Mouse (Mus musculus): ENCODE data around the gene Nav2. TPM values are rescaled to one million over a fixed set of nuclear protein-coding genes. Genes with fewer than 3 reads are reported as not detected.

Nav2 gene
- polyA plus RNA-seq, 1 experiment = 48.9 TPM

DNA sequence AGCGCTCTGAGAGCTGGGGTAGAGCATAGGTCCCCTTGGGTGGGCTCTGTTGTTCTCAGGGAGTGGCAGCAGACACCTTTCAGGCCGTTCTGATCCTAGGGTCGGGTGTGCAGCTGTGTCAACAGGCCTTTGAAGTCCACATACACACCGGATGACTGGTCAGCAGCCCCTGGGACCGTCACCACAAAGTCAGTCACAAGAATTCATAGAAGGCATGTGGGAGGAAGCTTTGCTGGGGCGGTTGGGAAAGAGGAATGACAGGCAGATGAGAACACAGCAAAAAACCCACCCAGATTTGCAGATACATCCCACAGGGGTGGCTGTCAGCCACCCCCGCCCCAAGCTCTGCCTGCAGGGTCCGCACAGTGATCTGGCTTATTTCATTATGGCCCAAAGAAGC lies 20.5 kb upstream of the Nav2 start:
- DNase-seq (ENCODE audit: extremely low spot score in 1 of 2, low spot score in 1 of 2) = no peak

- no peak for DNase-seq (ENCODE audit: extremely low spot score in 1 of 2, low spot score in 1 of 2)
Observed at GRCm38 (mm10) chr7:48888751-48889150, 19.8 kb upstream of the Nav2 start.

DNA sequence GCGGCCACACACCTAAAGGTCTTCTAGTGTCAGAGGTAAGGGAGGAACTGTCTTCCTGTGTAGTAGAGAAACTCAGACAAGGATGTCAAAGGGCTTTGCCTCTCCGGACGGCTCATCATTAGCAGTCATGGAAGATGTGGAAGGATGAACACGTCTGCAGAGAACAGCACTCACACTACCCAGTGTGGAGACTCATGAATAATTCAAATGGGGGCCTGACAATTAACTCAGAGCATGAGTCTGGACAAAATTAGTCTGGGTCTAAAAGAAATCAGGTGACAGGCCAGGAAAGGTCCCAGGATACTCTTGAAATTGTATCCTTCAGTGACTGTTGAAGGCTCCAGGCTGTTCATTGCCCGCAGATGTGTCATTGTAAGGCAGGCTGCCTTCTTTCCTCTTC lies 17.5 kb upstream of the Nav2 start:
- no peak for DNase-seq (ENCODE audit: extremely low spot score in 1 of 2, low spot score in 1 of 2)

DNA sequence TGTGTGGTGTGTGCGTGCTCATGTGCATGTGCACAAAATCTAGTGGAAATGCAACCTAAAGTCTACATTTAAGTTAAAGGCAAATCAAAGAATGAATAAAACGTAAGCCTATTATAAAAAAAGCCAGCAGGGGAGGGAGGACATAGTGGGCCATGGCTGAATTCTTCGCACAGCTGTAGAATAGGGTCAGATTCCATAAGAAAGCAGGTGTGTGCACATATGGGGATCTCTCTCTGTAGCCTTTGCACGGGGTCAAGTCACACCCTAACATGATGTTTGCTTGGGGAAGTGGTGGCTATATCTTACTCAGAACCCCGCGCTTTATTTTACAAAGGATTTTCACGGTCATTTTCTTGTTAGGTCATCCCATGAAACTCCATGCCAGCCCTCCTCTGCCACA lies 15.4 kb upstream of the Nav2 start:
- no peak for DNase-seq (ENCODE audit: extremely low spot score in 1 of 2, low spot score in 1 of 2)

DNA sequence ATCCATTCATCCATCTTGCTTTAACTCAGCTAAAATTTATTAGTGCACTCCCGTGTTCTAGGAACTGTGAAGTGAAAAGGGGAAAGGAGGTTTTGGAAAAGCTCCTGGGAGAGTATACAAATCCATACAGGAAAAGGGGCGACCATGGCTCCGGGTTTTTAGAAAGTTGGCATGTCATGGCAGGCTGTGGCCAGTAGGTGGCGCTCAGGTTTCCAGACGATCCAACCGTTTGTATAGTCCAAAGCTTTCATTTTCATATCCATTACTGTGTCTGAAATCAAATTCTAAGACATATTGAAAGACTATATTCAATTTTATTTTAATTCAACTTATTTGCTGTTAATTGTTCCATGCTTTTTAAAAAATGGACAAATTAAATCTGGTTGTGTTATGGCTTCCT lies 14.4 kb upstream of the Nav2 start:
- peak; percentile 41 to 87 for DNase-seq (ENCODE audit: extremely low spot score in 1 of 2, low spot score in 1 of 2)

- DNase-seq (ENCODE audit: extremely low spot score in 1 of 2, low spot score in 1 of 2) = no peak
Observed at GRCm38 (mm10) chr7:48894763-48895162, 13.8 kb upstream of the Nav2 start.

GRCm38 (mm10) chr7:48895475-48895874 lies 13.0 kb upstream of the Nav2 start:
- no peak for DNase-seq (ENCODE audit: extremely low spot score in 1 of 2, low spot score in 1 of 2)

DNA sequence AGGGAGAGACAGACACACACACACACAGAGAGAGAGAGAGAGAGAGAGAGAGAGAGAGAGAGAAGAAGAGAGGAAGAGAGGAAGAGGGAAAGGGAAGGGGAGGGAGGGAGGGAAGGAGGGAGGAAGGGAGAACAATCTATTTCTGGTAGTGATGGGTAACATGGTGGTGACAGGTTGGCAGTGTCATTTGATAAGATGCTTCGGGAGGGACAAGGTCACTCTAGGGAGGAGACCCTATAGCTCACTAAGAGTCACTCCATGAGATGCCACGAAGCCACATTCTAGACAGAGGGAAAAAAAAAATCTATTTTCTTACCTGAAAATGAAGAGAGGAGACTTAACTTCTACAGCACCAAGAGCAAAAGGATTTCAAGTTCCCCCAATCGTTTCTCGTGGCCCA lies 12.5 kb upstream of the Nav2 start:
- no peak for DNase-seq (ENCODE audit: extremely low spot score in 1 of 2, low spot score in 1 of 2)

- no peak for DNase-seq (ENCODE audit: extremely low spot score in 1 of 2, low spot score in 1 of 2)
Observed at GRCm38 (mm10) chr7:48897539-48898163, 10.9 kb upstream of the Nav2 start.

DNA sequence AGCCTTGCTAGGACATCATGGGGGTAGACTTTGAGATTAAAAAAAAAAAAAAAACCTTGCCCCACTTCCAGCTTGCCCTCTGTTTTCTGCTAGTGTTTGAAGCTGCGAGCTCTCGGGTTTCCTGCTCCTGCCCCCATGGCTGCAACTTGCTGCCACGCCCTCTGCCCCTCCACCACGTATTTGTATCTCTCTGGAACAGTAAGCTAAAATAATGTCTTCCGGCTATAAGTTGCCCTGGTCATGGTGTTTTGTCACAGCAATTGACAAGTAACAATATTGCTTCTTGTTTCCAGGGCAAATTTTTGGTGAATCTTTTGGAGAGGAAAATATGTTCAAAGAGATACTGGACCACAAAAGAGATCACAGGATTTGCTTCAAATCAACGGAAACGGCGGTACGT lies 10.1 kb upstream of the Nav2 start:
- DNase-seq (ENCODE audit: extremely low spot score in 1 of 2, low spot score in 1 of 2) = no peak

GRCm38 (mm10) chr7:48900408-48901167 lies 7.9 kb upstream of the Nav2 start:
- DNase-seq (ENCODE audit: extremely low spot score in 1 of 2, low spot score in 1 of 2) = no peak

GRCm38 (mm10) chr7:48902454-48902853 lies 6.1 kb upstream of the Nav2 start:
- no peak for DNase-seq (ENCODE audit: extremely low spot score in 1 of 2, low spot score in 1 of 2)

- DNase-seq (ENCODE audit: extremely low spot score in 1 of 2, low spot score in 1 of 2) = no peak
Observed at GRCm38 (mm10) chr7:48909342-48909671, 791 bp downstream of the Nav2 start.

DNA sequence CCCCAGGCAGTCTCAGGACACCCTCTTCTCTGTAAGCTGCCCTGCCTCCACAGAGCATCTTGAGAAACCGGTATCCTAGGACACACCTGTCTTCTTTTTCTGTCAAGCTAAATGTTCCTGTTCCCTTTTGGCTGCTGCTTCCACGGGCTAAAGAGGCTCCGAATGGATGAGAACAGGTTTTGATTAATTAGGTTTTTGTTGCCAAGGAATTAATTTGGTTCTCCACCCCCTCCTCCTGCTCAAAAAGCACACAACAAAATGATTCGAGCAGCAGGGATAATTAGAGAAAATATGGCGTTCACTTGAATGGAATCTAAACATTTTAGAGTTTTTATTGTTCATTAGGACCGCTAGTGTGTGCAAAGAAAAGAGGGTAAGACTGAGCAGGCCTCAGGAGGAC lies 1.8 kb downstream of the Nav2 start:
- DNase-seq (ENCODE audit: extremely low spot score in 1 of 2, low spot score in 1 of 2) = no peak

GRCm38 (mm10) chr7:48911146-48911545 lies 2.6 kb downstream of the Nav2 start:
- no peak for DNase-seq (ENCODE audit: extremely low spot score in 1 of 2, low spot score in 1 of 2)

- DNase-seq (ENCODE audit: extremely low spot score in 1 of 2, low spot score in 1 of 2) = no peak
Observed at GRCm38 (mm10) chr7:48914630-48915506, 6.4 kb downstream of the Nav2 start.

GRCm38 (mm10) chr7:48917463-48917862 lies 8.9 kb downstream of the Nav2 start:
- no peak for DNase-seq (ENCODE audit: extremely low spot score in 1 of 2, low spot score in 1 of 2)

- no peak for DNase-seq (ENCODE audit: extremely low spot score in 1 of 2, low spot score in 1 of 2)
Observed at GRCm38 (mm10) chr7:48917988-48918387, 9.5 kb downstream of the Nav2 start.

GRCm38 (mm10) chr7:48918389-48918788 lies 9.9 kb downstream of the Nav2 start:
- no peak for DNase-seq (ENCODE audit: extremely low spot score in 1 of 2, low spot score in 1 of 2)

DNA sequence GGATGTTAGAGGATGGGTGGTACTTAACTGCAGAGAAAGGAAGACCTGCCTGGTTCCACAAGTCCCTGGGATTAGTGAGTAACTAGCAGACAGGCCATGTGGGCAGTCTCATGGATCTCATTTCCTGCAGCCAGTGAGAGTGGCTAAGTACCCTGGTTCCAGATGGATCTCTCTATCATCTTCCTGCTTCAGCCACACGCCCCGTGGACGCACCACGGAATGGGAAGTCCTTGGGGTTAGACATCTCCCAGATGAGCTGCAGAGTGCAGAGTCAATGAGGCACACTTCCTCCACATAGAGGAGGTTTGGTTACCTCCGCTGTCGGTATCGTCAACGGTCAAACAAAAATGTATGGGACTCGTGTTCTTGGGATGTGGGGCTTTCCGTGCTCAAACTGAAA lies 15.1 kb downstream of the Nav2 start:
- no peak for DNase-seq (ENCODE audit: extremely low spot score in 1 of 2, low spot score in 1 of 2)

- DNase-seq (ENCODE audit: extremely low spot score in 1 of 2, low spot score in 1 of 2) = no peak
Observed at GRCm38 (mm10) chr7:48925214-48925613, 16.7 kb downstream of the Nav2 start.

DNA sequence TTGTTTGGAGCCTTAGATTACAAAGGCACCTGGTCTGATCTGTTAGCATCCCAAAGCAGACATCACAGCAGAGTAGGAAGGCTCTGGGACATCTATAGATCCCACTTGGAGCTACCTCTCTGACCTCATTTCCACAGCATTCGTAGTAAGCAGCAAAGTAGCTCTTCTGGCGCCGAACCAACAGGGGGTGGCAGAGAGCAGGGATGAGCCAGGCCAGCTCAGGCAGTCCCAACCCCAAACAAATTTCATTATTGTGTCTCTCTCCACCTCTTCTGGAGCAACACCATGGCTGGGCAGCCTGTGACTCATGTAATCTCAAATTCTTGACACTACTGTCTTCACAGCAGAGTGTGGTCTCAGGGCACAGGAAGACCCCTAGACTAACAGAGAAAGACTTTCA lies 19.8 kb downstream of the Nav2 start:
- peak in 1 of 2 experiments; percentile 79 for DNase-seq (ENCODE audit: extremely low spot score in 1 of 2, low spot score in 1 of 2)

All from frontal cortex, adult 2 months (tissue).